Mouse (Mus musculus) liver, embryonic 11.5 days (tissue): ENCODE measurements around the gene Gm45021. TPM values are rescaled to one million over a fixed set of nuclear protein-coding genes. Genes with fewer than 3 reads are reported as not detected.

Experiments
- ATAC-seq: fragments of 200-750 bp; cut with Nextera tagmentation; replicated peaks from 2 replicates; pipeline ENCODE4 v1.8.0; 2017; ENCODE audit warnings: moderate number of reproducible peaks, mild to moderate bottlenecking, moderate TSS enrichment, moderate library complexity; ENCODE audit not compliant: low FRiP score
- DNase-seq: peaks from one replicate; pipeline ENCODE4 v3.0.0-alpha.2; 2017; ENCODE audit warnings: low spot score
- H3K27ac ChIP-seq: fragments of 300-500 bp; sonication (generic); 2 replicates; pipeline ENCODE4 v1.5.1; 2014; ENCODE audit warnings: mild to moderate bottlenecking, low read depth, low read length, control low read depth
- H3K27me3 ChIP-seq: fragments of 300-500 bp; sonication (generic); replicated peaks from 2 replicates; pipeline ENCODE4 v1.6.1; 2014; ENCODE audit warnings: low read length, mixed read lengths; ENCODE audit not compliant: control insufficient read depth, insufficient read depth
- H3K36me3 ChIP-seq: fragments of 300-500 bp; sonication (generic); 2 replicates; pipeline ENCODE4 v1.6.1; 2014; ENCODE audit warnings: mild to moderate bottlenecking, low read length, moderate library complexity, mixed read lengths; ENCODE audit not compliant: control insufficient read depth, insufficient read depth
- H3K4me1 ChIP-seq: fragments of 300-500 bp; sonication (generic); replicated peaks from 2 replicates; pipeline ENCODE4 v1.6.1; 2014; ENCODE audit warnings: low read length, mixed read lengths; ENCODE audit not compliant: control insufficient read depth, insufficient read depth
- H3K4me2 ChIP-seq: fragments of 300-500 bp; sonication (generic); 2 replicates; pipeline ENCODE4 v1.6.1; 2014; ENCODE audit warnings: mild to moderate bottlenecking, control low read depth, moderate library complexity
- H3K4me3 ChIP-seq: fragments of 300-500 bp; sonication (generic); 2 replicates; pipeline ENCODE4 v1.5.1; 2014; ENCODE audit warnings: low read depth, low read length, control low read depth
- H3K9ac ChIP-seq: fragments of 300-500 bp; sonication (generic); 2 replicates; pipeline ENCODE4 v1.6.1; 2014; ENCODE audit warnings: low read depth, low read length, control low read depth
- H3K9me3 ChIP-seq: fragments of 300-500 bp; sonication (generic); 2 replicates; pipeline ENCODE4 v1.6.1; 2016; ENCODE audit warnings: low read length, inconsistent platforms, mixed read lengths; ENCODE audit not compliant: control insufficient read depth
- WGBS: fragments of 180-500 bp; shearing (Covaris S2); extraction: QIAGEN DNeasy Blood & Tissue Kit; methylation state at CpG from one replicate; pipeline ENCODE4 v1.1.7; 2014; 5-methylcytosine and 5-hydroxymethylcytosine counted together
- polyA plus RNA-seq: library from polyadenylated mRNA; unstranded; fragments of >200 nt; fragmentation: Nextera tagmentation; extraction: Ambion mirVana; gene quantifications from 2 replicates; pipeline ENCODE4 v1.2.1, GENCODE M21; 2014

The Gm45021 gene
- polyA plus RNA-seq, 1 experiment from 2014 or later = not detected

- no peak overlapping the region for H3K27ac ChIP-seq
- no peak overlapping the region for H3K4me2 ChIP-seq
- ATAC-seq = no peak
- 23% methylated on average over 4 of the region's 4 CpGs for WGBS
- H3K4me1 ChIP-seq = 0 out of 2 replicates have a peak, but pooled peaks cover 4% of the 10 kb centered on the region
- H3K9ac ChIP-seq = no peak overlapping the region
- DNase-seq = no peak
- no peaks in the 10 kb centered on the region for H3K36me3 ChIP-seq
- H3K27me3 ChIP-seq = no peaks in the 10 kb centered on the region
- no peaks in the 10 kb centered on the region for H3K9me3 ChIP-seq
- H3K4me3 ChIP-seq = no peak overlapping the region
Observed at GRCm38 (mm10) chr6:48642764-48643292, 53.4 kb downstream of the Gm45021 start.

DNA sequence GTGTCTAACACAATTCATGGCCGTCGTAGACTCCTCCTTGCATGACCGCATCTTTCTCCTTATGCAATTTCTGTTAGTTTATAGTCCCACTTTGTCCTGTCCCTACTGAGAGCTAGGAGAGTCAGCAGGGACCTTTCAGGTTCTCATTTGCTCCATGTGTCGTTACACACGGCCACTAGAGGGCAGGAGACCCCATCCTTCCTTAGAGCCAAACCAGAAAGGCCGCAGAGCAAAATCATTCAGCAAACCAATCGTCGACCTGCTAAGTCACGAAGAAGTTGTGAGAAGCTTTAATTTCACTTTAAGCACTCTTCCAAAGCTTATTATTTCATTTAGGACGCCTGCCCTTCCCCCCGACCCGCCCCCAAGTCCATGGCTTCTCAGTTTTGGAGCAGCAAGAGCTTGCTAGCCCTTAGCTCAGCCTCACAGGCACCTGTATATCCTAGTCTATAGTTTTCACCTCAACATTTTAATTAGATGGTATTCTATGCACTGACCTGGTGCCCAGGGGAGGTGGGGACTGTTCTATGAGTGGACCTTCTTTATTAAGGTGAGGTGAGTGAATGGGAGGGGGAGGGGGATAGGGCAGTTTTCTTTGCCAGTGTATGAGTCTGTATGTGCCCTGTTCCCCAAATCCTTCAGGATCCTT is 56.4 kb downstream of the Gm45021 start:
- Histone ChIP-seq H3K4me2 (no peak overlapping the region), H3K4me3 (no peak overlapping the region), H3K27ac (no peak overlapping the region), H3K4me1 (0 out of 2 replicates have a peak, but pooled peaks cover 4% of the 10 kb centered on the region), H3K36me3 (no peaks in the 10 kb centered on the region), H3K27me3 (no peaks in the 10 kb centered on the region), H3K9ac (no peak overlapping the region), H3K9me3 (no peaks in the 10 kb centered on the region)
- DNase-seq (peak; percentile 58), ATAC-seq (no peak)
- WGBS = 8% methylated on average over 12 of the region's 12 CpGs

- WGBS = 68% methylated on average over 4 of the region's 4 CpGs
- no peak overlapping the region for H3K9ac ChIP-seq
Observed at GRCm38 (mm10) chr6:48646309-48646690, 56.9 kb downstream of the Gm45021 start.

GRCm38 (mm10) chr6:48646995-48647394 is 57.6 kb downstream of the Gm45021 start, which contains the start of gene Gimap8:
TSS of gene Gimap8 (plus strand) at chr6:48647234.
- WGBS = 31% methylated on average over 3 of the region's 3 CpGs
- no peak within 1 kb of the TSS for H3K27ac ChIP-seq

More at GRCm38 (mm10) chr6:48646309-48646690, 56.9 kb downstream of the Gm45021 start:
- H3K4me1 ChIP-seq = 0 out of 2 replicates have a peak, but pooled peaks cover 4% of the 10 kb centered on the region
- H3K27me3 ChIP-seq = no peaks in the 10 kb centered on the region
- no peak overlapping the region for H3K4me2 ChIP-seq
- no peaks in the 10 kb centered on the region for H3K36me3 ChIP-seq
- DNase-seq (no peak), ATAC-seq (no peak)
- no peak overlapping the region for H3K4me3 ChIP-seq
- no peaks in the 10 kb centered on the region for H3K9me3 ChIP-seq
- H3K27ac ChIP-seq = no peak overlapping the region

GRCm38 (mm10) chr6:48647611-48648010 is 58.2 kb downstream of the Gm45021 start:
- 74% methylated on average over 2 of the region's 2 CpGs for WGBS
- Histone ChIP-seq H3K27ac (no peak overlapping the region), H3K9ac (no peak overlapping the region), H3K4me3 (no peak overlapping the region), H3K9me3 (no peaks in the 10 kb centered on the region), H3K4me2 (no peak overlapping the region; the same call in 1 of the 2 replicates), H3K36me3 (no peaks in the 10 kb centered on the region), H3K4me1 (0 out of 2 replicates have a peak, but pooled peaks cover 4% of the 10 kb centered on the region), H3K27me3 (no peaks in the 10 kb centered on the region)
- ATAC-seq = no peak
- no peak for DNase-seq

More at GRCm38 (mm10) chr6:48646995-48647394, 57.6 kb downstream of the Gm45021 start, which contains the start of gene Gimap8:
- Histone ChIP-seq H3K36me3 (no peaks in the 10 kb centered on the region), H3K9me3 (no peaks in the 10 kb centered on the region), H3K9ac (no peak within 1 kb of the TSS), H3K4me1 (0 out of 2 replicates have a peak, but pooled peaks cover 4% of the 10 kb centered on the region), H3K4me3 (no peak within 1 kb of the TSS), H3K27me3 (no peaks in the 10 kb centered on the region), H3K4me2 (peak within 1 kb of the TSS; percentile 21; the same call in 1 of the 2 replicates)
- ATAC-seq (no peak), DNase-seq (no peak)

GRCm38 (mm10) chr6:48648779-48649178 is 59.4 kb downstream of the Gm45021 start:
- Histone ChIP-seq H3K36me3 (no peaks in the 10 kb centered on the region), H3K4me1 (0 out of 2 replicates have a peak, but pooled peaks cover 4% of the 10 kb centered on the region), H3K4me2 (no peak overlapping the region), H3K4me3 (no peak overlapping the region), H3K27me3 (no peaks in the 10 kb centered on the region), H3K9ac (no peak overlapping the region), H3K27ac (no peak overlapping the region), H3K9me3 (no peaks in the 10 kb centered on the region)
- ATAC-seq = no peak
- DNase-seq = no peak
- WGBS = 83% methylated on average over 4 of the region's 4 CpGs

DNA sequence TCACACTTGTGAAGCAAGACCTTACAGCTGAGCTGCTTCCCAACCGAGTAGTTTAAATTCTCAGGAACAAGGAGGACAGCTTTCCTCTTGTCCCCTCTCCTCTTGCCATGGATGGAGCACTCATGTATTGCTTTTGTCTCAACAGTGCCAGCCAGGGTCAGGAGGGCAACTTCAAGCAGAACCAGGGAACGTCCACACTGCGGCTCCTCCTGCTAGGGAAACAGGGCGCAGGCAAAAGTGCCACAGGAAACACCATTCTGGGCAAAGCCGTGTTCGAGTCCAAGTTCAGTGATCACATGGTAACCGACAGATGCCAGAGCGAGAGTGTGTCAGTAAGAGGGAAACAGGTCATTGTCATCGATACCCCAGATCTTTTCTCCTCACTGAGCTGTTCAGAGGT is 60.6 kb downstream of the Gm45021 start:
- no peak overlapping the region for H3K9ac ChIP-seq
- H3K27ac ChIP-seq = no peak overlapping the region
- no peak for DNase-seq
- H3K27me3 ChIP-seq = no peaks in the 10 kb centered on the region
- no peaks in the 10 kb centered on the region for H3K9me3 ChIP-seq
- no peak overlapping the region for H3K4me3 ChIP-seq
- H3K36me3 ChIP-seq = no peaks in the 10 kb centered on the region
- ATAC-seq = no peak
- no peak overlapping the region for H3K4me2 ChIP-seq
- 81% methylated on average over 9 of the region's 9 CpGs for WGBS
- H3K4me1 ChIP-seq = 0 out of 2 replicates have a peak, but pooled peaks cover 4% of the 10 kb centered on the region

DNA sequence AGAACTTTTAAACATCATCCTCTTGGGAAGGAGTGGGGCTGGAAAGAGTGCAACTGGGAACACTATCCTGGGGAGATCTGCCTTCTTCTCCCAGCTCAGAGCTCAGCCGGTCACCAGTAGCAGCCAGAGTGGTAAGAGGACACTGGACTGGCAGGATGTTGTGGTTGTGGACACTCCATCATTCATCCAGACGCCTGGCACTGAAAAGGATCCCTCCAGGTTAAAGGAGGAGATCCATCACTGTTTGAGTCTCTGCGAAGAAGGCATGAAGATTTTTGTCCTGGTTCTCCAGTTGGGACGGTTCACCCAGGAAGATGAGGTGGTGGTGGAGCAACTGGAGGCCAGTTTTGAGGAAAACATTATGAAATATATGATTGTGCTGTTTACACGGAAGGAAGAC is 69.3 kb downstream of the Gm45021 start:
- Histone ChIP-seq H3K4me3 (no peak overlapping the region), H3K36me3 (no peaks in the 10 kb centered on the region), H3K4me2 (no peak overlapping the region), H3K27ac (no peak overlapping the region), H3K4me1 (no peaks in the 10 kb centered on the region), H3K27me3 (no peaks in the 10 kb centered on the region), H3K9ac (no peak overlapping the region), H3K9me3 (no peaks in the 10 kb centered on the region)
- DNase-seq (no peak), ATAC-seq (no peak)
- 63% methylated on average over 5 of the region's 5 CpGs for WGBS
